10 mouse cellular contexts compared by ENCODE assay signal in genomic region chr1:134638522-134638921, GRCm38 (mm10). TPM values are rescaled to one million over a fixed set of nuclear protein-coding genes. Genes with fewer than 3 reads are reported as not detected.
DNase-seq lines count a peak whose midpoint lies in the region; ATAC-seq and TF ChIP-seq lines count a peak whose summit lies in the region.
"Had no signal": no experiment of that assay in that cellular context is flagged by ENCODE, and none has a peak within 500 bp of the region (broad histone marks: within the 10 kb centered on the region; RNA-seq: fewer than 3 reads in every experiment).

No protein-coding gene starts in this region.

- H3K4me2 ChIP-seq in stomach, embryonic 16.5 days (ENCODE audit: low read depth, low read length) = no peak overlapping the region
- H3K4me2 ChIP-seq: embryonic facial prominence, embryonic 13.5 days; limb, embryonic 15.5 days had no signal

- no peak overlapping the region for H3K4me3 ChIP-seq in layer of hippocampus, adult 2 months
- no peak overlapping the region for H3K4me3 ChIP-seq in lung, adult 2 months (replicated peaks; ENCODE audit: extremely low read depth, low read depth, low read length)
- no peak overlapping the region for H3K4me3 ChIP-seq in stomach, embryonic 16.5 days (replicated peaks; ENCODE audit: low read length)
- no peak overlapping the region for H3K4me3 ChIP-seq in forebrain, embryonic 10.5 days
- H3K4me3 ChIP-seq: embryonic facial prominence, embryonic 13.5 days; limb, embryonic 15.5 days had no signal

- peak; percentile 42 to 65 for DNase-seq in layer of hippocampus, adult 2 months (ENCODE audit: low spot score in 2 of 2)
- no peak for DNase-seq in layer of hippocampus, adult 9-10 months (ENCODE audit: low spot score)
- peak; percentile 20 for DNase-seq in Muller cell, postnatal 12 days (ENCODE audit: inconsistent ontology term)
- DNase-seq in adrenal gland, postnatal 36 days = peak; percentile 50 to 66
- DNase-seq in heart, postnatal 36 days = peak; percentile 27 to 31
- DNase-seq in lung, adult 2 months = peak; percentile 33
- no peak for DNase-seq in forebrain, embryonic 10.5 days (ENCODE audit: extremely low spot score, low spot score)

- intact Hi-C loops in heart, postnatal 36 days (cut with DNase I) = loop anchor here (5.0 kb wide), 2 partner anchors 69 to 194 kb away; no protein-coding TSS in a partner anchor

- H3K9ac ChIP-seq in stomach, embryonic 16.5 days (ENCODE audit: low read length) = no peak overlapping the region
- H3K9ac ChIP-seq: embryonic facial prominence, embryonic 13.5 days; limb, embryonic 15.5 days had no signal

- 21% methylated on average over 7 of the region's 7 CpGs for WGBS in lung, adult 2 months
- WGBS in stomach, embryonic 16.5 days = 29% methylated on average over 7 of the region's 7 CpGs
- WGBS in forebrain, embryonic 10.5 days = 43% methylated on average over 7 of the region's 7 CpGs

- TF ChIP-seq CTCF in layer of hippocampus, adult 2 months (conservative IDR thresholded peaks at IDR 0.05) = peak; percentile 78
- peak; percentile 40; the same call in 1 of the 2 replicates for TF ChIP-seq CTCF in lung, adult 2 months (IDR thresholded peaks at IDR 0.05; ENCODE audit: insufficient read depth, low read length)

- H3K27ac ChIP-seq in layer of hippocampus, adult 2 months = no peak overlapping the region
- H3K27ac ChIP-seq in stomach, embryonic 16.5 days (ENCODE audit: low read length) = peak overlapping the region; percentile 8; the same call in 1 of the 2 replicates
- no peak overlapping the region for H3K27ac ChIP-seq in forebrain, embryonic 10.5 days
- H3K27ac ChIP-seq: embryonic facial prominence, embryonic 13.5 days; limb, embryonic 15.5 days had no signal

- H3K9me3 ChIP-seq in stomach, embryonic 16.5 days (replicated peaks; ENCODE audit: control insufficient read depth, low read length) = no peaks in the 10 kb centered on the region
- no peaks in the 10 kb centered on the region for H3K9me3 ChIP-seq in forebrain, embryonic 10.5 days
- H3K9me3 ChIP-seq: embryonic facial prominence, embryonic 13.5 days; limb, embryonic 15.5 days had no signal

- no peak for ATAC-seq in stomach, embryonic 16.5 days (ENCODE audit: insufficient read depth, low FRiP score)

- no peaks in the 10 kb centered on the region for H3K27me3 ChIP-seq in stomach, embryonic 16.5 days (ENCODE audit: control insufficient read depth, insufficient read depth, low read length)
- peaks cover 21% of the 10 kb centered on the region for H3K27me3 ChIP-seq in forebrain, embryonic 10.5 days (ENCODE audit: poor library complexity, severe bottlenecking)

- TF ChIP-seq POLR2A in lung, adult 2 months (IDR thresholded peaks at IDR 0.05; ENCODE audit: borderline replicate concordance, extremely low read depth, low read depth, low read length) = no peak

- H3K4me1 ChIP-seq in lung, adult 2 months (ENCODE audit: control insufficient read depth, insufficient read depth, low read length) = no peaks in the 10 kb centered on the region
- H3K4me1 ChIP-seq in stomach, embryonic 16.5 days (ENCODE audit: control insufficient read depth, insufficient read depth, low read length) = peaks cover 7% of the 10 kb centered on the region
- H3K4me1 ChIP-seq in forebrain, embryonic 10.5 days = peaks cover 17% of the 10 kb centered on the region; the same call in 1 of the 2 replicates

- H3K36me3 ChIP-seq in stomach, embryonic 16.5 days (ENCODE audit: control insufficient read depth, insufficient read depth, low read length) = no peaks in the 10 kb centered on the region
- peaks cover 15% of the 10 kb centered on the region for H3K36me3 ChIP-seq in forebrain, embryonic 10.5 days (replicated peaks)

RNA-seq across cellular contexts. Expression of gene Syt2, which starts 8.0 kb away (rescaled TPM):
- 10 to 100 TPM; 17.9 to 18.6 TPM for total RNA-seq in layer of hippocampus, adult 2 months (2021)
- under 1 TPM; 0.07 to 0.36 TPM for total RNA-seq in adrenal gland, postnatal 36 days (2021)
- not detected for total RNA-seq in heart, postnatal 36 days (2021)
- polyA plus RNA-seq in lung, adult 2 months (2012; rRNA removed) = 0.05 and 0.14 TPM in 2 replicates
- 2.2 and 2.6 TPM in 2 replicates for polyA plus RNA-seq in stomach, embryonic 16.5 days (2015; fragmentation: Nextera tagmentation; extraction: Ambion mirVana)
- polyA plus RNA-seq in forebrain, embryonic 10.5 days (2016; fragmentation: Nextera tagmentation; extraction: Ambion mirVana) = 0.75 and 0.95 TPM in 2 replicates

Comparison
In these comparisons a context has a peak if more than half of its experiments do, and no peak if none do; other contexts are left out.
1. DNase-seq: peak in layer of hippocampus, adult 2 months (2 of 2), Muller cell, postnatal 12 days (single experiment), adrenal gland, postnatal 36 days (2 of 2), heart, postnatal 36 days (2 of 2) and lung, adult 2 months (single experiment); none in layer of hippocampus, adult 9-10 months (single experiment) and forebrain, embryonic 10.5 days (single experiment).
2. RNA of gene Syt2, which starts 8.0 kb away (total RNA-seq): 17.9 to 18.6 TPM in layer of hippocampus, adult 2 months; 0.07 to 0.36 TPM in adrenal gland, postnatal 36 days and not detected in heart, postnatal 36 days; every median in the first group is over 10 times any median in the second.